Mouse (Mus musculus) MN1 (cell line): ENCODE measurements around the gene Lect2.

Experiments
- DNase-seq: peaks from one replicate; pipeline ENCODE4 v3.0.0-alpha.2; 2016; ENCODE audit warnings: low spot score

The Lect2 gene

GRCm38 (mm10) chr13:56555957-56556356 is 7.7 kb upstream of the Lect2 start:
- peak; percentile 82 for DNase-seq

- peak; percentile 66 for DNase-seq
These were observed 6.1 kb upstream of the Lect2 start for GRCm38 (mm10) chr13:56554409-56554808.

- DNase-seq: no peak
These were observed 5.6 kb upstream of the Lect2 start for GRCm38 (mm10) chr13:56553923-56554322.

GRCm38 (mm10) chr13:56551661-56552060 is 3.4 kb upstream of the Lect2 start:
- no peak for DNase-seq

GRCm38 (mm10) chr13:56550574-56550973 is 2.3 kb upstream of the Lect2 start:
- DNase-seq: no peak

GRCm38 (mm10) chr13:56549364-56549763 is 1.1 kb upstream of the Lect2 start:
- peak; percentile 68 for DNase-seq

- DNase-seq: no peak
These were observed 3.3 kb downstream of the Lect2 start for GRCm38 (mm10) chr13:56544956-56545355.

GRCm38 (mm10) chr13:56543805-56544204 is 4.5 kb downstream of the Lect2 start:
- DNase-seq: no peak

- DNase-seq: peak; percentile 67
These were observed 8.5 kb downstream of the Lect2 start for GRCm38 (mm10) chr13:56539846-56540245.

- DNase-seq: no peak
These were observed 11.3 kb downstream of the Lect2 start for GRCm38 (mm10) chr13:56537026-56537425.

GRCm38 (mm10) chr13:56535570-56535969 is 12.7 kb downstream of the Lect2 start:
- DNase-seq: no peak

GRCm38 (mm10) chr13:56534931-56535330 is 13.4 kb downstream of the Lect2 start:
- DNase-seq: no peak

- DNase-seq: no peak
These were observed 18.6 kb downstream of the Lect2 start for GRCm38 (mm10) chr13:56529685-56530084.

- DNase-seq: no peak
These were observed 19.3 kb downstream of the Lect2 start for GRCm38 (mm10) chr13:56529031-56529430.

GRCm38 (mm10) chr13:56528281-56528680 is 20.0 kb downstream of the Lect2 start:
- DNase-seq: no peak

GRCm38 (mm10) chr13:56527846-56528245 is 20.5 kb downstream of the Lect2 start:
- no peak for DNase-seq

- no peak for DNase-seq
These were observed 21.4 kb downstream of the Lect2 start for GRCm38 (mm10) chr13:56526871-56527270.

- DNase-seq: no peak
These were observed 25.5 kb downstream of the Lect2 start for GRCm38 (mm10) chr13:56522821-56523167.

GRCm38 (mm10) chr13:56522081-56522820 is 26.1 kb downstream of the Lect2 start, which contains the start of gene Fbxl21:
TSS of gene Fbxl21 (plus strand) at chr13:56522472.
- DNase-seq: peak; percentile 72

GRCm38 (mm10) chr13:56516816-56517215 is 31.5 kb downstream of the Lect2 start:
- DNase-seq: no peak

GRCm38 (mm10) chr13:56516311-56516710 is 32.0 kb downstream of the Lect2 start:
- no peak for DNase-seq

- DNase-seq: no peak
These were observed 34.7 kb downstream of the Lect2 start for GRCm38 (mm10) chr13:56513595-56513994.

GRCm38 (mm10) chr13:56509796-56510195 is 38.5 kb downstream of the Lect2 start:
- DNase-seq: no peak

- no peak for DNase-seq
These were observed 41.3 kb downstream of the Lect2 start for GRCm38 (mm10) chr13:56506871-56507496.
